Mouse (Mus musculus) adrenal gland, postnatal 4 days (tissue): ENCODE measurements around the gene Cdk19. TPM values are rescaled to one million over a fixed set of nuclear protein-coding genes. Genes with fewer than 3 reads are reported as not detected.

Source experiments
- DNase-seq, 2 experiments: peaks; one replicate each; pipeline ENCODE4 v3.0.0; 2021 to 2022; ENCODE audit warnings: low spot score in 2 of 2, mixed read lengths in 2 of 2
- total RNA-seq, 2 experiments: library from RNA; stranded (reverse); gene quantifications; 2 replicates each; pipeline ENCODE4 v1.2.3; 2021

Cdk19 gene
- total RNA-seq, 2 experiments from 2014 or later, result 19.7 to 20.2 TPM

DNA sequence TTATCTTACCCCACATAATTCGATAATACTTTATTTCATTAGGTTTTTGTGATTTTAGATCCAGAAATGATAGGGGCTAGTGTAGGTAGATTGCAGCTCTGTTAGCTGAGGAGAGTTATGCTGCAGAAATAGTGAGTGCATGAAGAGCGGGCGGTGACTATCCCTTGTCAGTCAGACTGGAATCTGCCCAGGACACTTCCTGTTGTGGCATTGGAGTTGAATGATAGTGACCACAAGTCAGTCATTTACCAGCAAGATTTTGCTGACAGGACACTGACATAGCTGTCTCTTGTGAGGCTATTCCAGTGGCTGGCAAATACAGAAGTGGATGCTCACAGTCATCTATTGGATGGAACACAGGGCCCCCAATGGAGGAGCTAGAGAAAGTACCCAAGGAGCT, 97.8 kb downstream of the Cdk19 start:
- no peak for DNase-seq

DNA sequence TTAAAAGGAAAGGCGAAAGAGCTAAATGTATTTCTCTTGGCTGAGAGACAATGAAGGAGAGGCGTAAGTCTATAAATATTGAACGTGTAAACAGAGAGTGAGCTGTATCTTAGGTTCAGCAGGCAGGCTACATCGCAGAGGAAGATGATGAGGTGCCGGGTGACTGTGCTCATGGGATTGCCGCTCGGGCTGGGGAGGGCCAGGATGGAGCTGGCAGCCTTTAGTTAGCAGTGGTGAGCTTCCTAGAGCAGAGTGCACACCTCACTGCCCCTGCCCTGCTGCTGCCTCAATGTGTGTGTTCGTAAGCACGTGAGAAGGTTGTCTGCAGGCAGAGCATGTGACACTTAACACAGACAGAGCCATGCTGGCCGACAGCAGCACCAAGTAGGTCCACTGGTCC, 101.4 kb downstream of the Cdk19 start:
- DNase-seq, result no peak

DNA sequence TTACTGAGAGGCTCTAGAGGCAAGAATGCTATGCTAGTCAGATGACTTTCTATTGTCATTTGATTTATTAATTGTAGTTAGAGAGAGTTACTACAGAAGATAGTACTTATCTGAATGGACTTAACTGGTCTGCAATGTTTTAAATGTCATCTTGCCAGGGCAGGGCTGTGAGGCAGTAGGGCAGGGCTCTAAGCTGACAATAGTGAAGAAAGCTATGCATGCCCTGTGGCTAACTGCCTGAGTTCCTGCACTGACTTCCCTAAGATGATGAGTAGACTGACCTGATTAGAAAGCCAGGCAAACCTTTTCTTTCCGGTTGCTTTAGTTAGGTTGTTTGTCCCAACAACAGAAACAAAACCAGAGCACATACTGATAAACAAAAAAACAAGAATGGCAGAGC, 102.7 kb downstream of the Cdk19 start:
- DNase-seq, result no peak

DNA sequence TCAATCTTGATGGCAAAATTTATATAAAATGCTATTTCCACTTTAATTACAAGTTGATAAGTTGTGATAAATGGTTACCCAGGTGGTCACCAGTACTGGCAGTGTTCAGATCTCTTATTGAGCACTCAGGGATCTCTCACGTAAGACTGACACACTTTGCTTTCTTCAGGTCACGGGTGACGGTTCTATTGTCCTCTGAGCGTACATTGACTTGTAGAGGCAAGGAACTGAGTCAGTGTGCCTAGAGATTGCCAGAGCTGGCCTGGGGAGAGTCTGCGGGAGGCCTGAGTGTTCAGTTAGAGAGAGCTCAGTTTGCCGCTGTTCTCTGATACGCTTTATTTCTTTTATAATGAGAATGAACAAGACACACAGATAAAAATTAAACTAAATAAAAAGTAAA, 104.0 kb downstream of the Cdk19 start:
- DNase-seq, result no peak

DNA sequence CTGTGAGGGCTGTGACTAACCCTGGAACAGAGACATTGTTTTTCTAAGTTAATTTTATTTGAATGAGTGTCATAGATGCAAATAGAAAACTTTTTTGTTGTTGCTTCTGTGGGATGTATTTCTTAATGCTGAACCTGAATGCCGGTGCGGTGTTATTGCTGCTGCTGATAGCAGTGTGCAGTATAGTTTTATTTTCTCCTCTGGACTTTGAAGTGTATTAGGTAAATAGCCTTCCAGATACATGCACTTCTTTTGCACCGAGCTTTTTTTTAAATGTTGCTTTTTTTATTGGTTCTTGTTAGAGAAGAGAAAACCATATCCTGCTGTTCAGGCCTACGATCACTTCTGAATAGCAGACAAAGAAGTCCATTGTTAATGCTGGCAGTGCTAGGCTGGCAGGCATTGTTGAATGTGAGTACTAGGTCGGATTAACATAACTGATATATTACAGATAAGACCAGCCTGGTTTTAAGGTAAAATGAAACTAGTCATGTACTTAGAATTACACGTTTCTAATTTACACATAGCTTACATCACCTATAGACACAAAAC, 104.5 kb downstream of the Cdk19 start:
- DNase-seq, result no peak

DNA sequence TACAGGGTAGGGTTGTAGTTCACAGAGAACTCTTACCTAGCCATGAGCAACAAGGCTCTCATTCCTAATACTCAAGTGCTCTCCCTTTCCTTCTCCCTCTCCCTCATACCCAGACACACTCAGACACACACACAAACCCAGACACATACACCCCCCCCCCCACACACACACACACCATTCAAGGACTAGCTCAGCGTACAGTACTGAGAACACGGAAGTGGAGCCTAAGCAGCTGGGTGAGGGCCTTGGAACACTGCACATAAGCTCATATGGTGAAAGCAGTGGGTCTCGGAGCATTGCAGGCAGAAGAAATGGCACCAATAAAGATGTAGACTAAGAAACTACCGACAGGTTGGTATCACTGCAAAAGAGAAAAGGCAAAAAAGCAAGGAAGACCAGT, 105.2 kb downstream of the Cdk19 start:
- no peak for DNase-seq

DNA sequence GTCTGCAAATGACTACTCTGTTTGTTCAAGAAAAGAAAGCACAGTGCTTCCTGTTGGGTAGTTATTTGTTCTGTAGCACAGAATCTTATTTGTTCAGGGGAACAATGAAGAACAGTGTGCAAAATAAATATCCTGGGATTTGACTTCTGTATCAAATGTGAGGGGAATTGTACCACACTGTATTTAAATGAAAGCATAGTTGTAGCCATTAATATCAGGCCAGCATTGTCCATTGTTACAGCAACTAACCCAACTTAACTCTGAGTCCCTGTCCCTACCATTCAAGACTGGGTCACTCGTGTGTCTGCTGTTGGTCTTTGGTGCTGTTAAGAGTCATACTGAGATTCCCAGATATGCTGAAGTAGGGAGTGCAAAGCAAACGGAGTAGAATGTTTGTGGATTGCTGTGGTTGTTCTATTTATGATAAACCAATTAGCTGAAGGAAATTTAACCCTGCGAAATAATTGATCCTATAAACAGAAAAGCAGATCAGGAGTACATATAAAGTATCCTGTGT, 106.8 kb downstream of the Cdk19 start:
- DNase-seq, result no peak

DNA sequence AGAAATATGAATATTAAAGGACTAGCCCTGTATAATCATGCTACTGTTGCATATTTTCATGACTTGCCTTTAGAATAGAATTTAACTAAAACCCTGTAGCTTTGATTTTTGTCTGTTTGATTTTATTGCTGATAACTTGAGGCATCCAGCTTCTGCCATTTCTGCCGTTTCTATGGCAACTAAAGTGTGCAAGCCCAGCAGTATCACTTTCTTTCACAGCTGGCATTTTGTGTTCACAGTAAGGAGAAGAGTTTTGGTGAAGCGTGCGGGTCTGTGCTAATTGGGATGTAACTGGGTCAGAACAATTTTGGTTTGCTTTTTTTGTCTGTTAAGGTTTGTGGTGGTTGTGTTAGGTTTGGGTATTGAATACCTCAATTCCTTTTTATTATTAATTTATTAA, 107.3 kb downstream of the Cdk19 start:
- DNase-seq, result no peak

DNA sequence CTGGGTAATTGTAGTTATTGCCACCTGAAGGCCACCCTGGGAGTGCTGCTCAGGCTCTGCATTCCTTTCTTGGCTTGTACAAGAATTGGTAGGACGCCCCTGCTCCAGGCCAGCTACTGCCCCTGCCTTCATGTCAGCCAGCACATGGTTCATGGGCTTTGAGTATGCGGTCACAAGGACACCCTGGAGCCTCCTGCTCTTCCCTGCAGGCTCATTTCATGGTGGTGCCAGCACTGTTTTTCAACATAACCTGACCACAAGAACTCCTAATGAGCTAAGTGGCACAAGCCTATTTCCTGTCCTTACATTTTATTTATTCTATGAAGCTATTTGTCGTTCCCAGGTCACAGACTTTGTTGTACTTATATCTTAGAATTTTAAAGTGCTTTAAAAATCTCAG, 107.9 kb downstream of the Cdk19 start:
- no peak for DNase-seq

DNA sequence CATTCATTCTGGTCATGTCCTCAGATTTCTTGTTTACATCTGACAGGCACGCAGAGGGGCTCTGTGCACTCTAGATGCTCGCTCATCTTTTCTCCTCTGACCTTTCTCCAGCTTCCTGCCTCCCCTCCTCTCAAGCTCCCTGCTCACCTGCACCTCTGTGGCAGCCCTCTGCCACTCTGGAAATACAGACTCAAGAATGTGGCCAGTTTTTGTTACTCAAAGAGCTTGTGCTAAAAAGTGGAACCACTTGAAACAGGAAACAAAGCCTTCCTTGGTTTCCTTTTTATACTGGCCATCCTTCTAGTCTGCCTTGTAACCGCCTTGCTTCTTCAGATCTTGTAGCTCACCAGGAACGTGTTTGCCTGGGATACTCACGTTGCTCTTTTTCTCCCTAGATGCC, 108.6 kb downstream of the Cdk19 start:
- no peak for DNase-seq

DNA sequence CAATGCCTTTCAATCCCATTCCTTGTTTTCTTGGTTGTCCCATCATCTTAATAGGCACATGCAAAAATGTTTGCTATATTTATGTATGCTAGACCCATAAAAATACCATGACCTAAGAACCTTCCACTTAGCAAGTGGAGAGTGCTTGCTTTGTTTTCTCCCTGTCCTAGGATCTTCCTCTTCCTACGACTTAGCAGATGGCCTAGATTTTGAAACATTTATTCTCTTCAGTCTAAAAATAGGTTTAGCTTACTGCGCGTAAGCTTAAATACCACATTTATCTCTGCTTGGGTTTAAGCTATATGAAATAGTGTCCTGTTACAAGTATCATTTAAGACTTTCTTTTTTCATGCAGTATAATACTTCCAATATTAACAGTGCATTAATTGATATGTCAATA, 109.1 kb downstream of the Cdk19 start:
- no peak for DNase-seq

DNA sequence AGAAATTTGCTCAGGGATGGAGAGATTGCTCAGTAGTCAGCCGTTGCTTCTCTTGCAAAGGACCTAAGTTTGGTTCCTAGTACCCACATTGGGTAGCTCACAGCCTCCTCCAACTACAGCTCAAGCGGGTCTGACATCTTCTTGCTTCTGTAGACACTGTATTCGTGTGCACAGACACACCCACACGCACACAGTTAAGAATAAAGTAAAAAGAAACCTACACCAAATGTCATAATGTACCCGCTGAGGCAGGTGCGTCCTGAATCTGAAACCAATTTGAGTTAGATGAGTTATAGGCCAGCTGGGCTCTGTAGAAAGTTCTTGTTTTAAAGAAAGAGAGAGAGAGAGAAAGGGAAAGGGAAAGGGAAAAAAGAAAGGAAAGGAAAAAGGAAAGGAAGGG, 110.2 kb downstream of the Cdk19 start:
- no peak for DNase-seq

DNA sequence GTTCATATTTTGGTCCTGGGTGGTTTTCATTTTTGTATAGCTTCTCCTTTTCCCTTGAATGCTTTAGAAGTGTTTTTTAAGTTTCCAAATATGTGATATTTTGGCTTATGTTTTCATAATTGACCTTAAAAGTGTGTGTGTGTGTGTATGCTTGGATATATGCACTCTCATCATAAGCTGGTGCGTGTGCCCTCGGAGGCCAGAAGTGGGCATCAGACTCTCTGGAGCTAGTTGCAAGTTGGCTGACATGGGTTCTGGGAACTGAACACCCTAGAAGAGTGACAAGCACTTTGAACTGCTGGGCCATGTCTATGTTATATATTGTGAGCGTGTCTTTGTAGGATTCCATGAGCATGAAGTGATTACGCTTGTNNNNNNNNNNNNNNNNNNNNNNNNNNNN, 110.8 kb downstream of the Cdk19 start:
- no peak for DNase-seq

DNA sequence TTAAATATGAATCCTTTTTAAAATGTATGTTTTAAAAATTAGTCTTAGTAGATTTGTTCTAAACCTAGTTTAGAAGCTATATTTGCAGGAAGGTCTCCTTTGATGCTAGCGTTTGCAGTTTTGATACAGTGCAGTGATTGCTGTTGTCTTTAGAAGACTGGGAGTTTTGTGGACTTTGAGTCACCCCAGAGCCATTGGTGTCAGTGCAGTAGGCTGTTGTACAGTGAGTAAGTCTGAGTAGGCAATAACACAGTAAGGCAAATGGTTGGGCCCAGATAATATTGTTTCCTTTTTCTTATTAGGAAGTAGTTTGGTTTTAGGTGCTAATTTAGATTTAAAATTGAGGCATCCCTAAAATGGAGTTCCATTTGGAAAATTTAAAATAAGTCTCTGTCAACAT, 117.8 kb downstream of the Cdk19 start:
- DNase-seq, result no peak

DNA sequence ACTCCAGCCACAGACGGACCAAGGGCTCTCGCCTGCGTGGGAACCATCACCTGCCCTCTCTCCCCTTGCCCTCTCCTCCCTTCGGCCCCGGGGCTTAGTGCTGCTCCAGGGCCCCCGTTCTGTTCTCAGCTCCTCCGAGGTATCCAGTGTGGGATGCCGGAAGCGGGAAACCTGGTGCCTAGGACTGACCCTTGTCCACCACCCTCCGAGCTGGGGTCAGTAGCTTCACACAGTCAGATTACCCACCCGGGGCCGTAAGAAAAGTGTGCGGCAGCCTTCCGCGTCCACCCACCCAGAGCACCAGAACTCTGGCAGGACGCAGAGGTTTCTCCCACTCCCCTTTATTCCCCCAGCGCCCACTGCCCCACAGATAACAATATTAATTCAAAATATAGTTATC, 119.8 kb downstream of the Cdk19 start:
- DNase-seq, result no peak

DNA sequence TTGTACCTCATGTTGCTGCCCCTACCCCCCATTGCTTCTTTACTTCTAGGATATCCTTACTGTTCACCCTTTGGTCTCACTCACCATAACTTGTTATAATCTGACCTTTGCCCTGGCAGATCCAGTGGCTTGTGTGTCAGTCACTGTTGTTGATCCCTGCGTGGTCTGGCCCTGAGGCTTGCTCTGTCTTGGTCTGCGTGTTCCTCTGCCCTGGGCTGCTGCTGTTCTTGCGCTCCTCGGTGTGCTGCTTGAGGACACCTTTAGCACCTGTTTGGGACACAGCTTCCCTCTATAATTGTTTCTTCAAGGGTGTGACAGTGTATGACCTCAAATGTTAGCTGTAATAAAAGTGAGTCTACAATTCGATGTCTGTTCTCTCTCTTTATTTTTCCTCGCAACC, 122.0 kb downstream of the Cdk19 start:
- no peak for DNase-seq

DNA sequence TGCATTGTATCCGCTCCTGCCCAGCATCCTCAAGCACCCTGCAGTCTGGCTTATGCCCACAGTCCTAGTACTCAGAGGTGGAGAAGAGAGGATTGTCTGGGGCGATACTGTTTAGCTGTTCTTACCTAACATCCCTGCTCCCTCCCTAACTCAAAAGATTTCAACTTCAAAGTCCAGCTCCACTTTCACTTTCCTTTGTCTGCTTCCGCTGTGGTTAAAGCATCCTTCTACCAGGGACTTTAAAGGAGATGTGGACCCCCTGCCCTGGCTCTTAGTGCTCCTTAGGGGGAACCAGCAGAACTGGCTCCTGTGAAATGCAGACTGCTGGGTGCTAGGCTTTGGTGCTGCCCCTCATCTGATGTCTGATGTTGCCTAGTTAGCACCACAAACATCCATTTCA, 122.9 kb downstream of the Cdk19 start:
- DNase-seq, result no peak

DNA sequence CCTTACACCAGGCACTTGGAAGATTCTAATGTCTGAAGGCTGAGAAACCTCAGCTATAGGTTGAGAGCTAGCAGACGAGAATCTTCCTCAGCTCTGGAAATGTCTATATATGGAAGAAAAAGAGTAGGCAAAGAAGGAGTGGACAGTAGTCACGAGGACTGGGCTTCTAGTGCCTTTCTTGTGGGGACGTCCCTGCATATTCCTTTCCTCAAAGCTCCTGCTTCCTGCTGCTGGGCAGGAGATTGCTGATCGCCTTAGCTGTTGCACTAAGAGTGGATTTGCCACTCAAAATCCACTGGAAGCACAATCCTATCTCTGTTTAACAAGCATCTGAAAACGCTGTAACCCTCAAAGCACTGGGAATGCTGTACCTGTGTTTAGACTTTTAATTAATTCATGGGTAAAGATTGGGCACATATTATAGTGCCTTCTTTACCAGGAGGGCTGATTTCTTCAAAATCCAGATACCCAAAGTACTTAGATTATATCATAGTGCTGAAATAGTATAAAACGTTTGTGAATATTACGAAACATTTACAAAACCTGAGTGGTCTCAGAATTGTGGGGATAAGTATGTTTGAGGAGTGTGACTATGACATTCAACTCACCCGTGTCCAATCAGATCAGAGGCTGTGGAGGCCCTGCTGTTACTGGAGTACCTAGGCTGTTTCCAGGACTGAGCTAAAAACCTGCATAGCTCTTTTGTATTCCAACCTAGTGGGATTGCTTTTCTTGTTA, 128.0 kb downstream of the Cdk19 start:
- no peak for DNase-seq

DNA sequence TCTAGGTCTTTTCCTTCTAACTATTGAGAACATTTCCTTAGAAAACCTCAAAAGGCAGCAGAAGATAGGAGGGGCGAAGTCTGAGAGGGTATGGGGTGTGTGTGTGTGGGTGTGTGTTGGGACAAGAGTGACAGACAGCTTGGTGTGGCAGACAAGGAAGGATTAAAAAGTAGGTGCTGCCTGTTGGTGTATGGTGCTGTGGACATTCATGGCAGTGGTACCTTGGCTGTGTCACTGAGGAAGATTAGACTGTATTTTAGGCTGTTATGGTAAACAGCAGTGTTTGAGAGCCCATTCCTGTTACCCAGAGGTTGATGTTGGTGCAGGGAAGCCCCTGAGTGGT, 128.5 kb downstream of the Cdk19 start:
- DNase-seq, result no peak

DNA sequence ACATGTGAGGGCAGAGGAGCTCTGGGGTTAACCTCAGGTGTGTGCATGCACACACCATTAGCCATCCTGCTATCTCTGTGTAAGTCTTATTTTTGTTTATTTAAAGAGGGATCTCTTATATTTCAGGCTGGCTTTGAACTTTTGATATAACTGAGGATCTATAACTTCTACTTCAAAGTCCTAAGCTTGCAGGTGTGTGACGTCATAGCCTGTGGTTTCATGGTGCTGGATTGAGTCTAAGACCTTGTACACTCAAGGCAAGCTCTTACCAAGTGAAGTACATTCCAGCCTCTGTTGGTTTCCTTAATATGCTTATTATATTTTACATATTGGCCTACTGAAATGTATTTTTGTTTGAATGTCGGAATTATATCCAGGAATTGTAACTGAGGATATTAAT, 129.8 kb downstream of the Cdk19 start:
- DNase-seq, result no peak

DNA sequence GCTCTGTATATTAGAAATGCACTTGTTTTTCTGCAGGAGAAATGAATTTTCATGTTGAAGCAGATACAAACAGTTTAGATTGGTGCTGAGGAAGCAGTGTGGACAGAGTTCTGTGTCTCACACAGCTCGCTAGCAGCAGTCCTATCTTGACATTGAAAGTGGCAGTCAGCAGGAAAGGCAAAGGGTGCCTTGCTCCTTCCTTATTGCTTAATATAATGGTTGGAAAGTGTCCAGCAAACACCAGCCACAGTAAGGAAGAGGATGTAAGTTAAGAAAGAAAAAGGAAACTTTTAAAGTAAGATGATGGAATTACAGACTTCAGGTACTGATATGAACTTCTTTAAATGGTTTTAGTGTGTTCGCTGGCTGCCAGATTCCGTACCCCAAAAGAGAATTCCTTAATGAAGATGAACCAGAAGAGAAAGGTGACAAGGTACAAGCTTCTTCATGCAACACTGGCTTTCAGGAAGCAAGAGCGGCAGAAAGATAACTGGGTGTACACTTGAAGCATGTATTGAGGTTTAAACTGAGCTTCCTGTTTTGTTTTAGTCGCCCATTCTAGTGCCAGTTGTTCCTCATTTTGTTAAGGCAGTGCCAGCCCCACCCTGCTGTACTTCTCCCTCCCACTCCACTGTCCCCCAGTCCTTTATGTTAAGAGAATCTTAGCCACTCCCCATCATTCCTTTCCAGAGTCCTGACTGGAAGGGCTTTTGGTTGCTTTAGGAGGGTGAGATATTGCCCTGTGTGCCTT, 137.3 kb downstream of the Cdk19 start:
- no peak for DNase-seq

DNA sequence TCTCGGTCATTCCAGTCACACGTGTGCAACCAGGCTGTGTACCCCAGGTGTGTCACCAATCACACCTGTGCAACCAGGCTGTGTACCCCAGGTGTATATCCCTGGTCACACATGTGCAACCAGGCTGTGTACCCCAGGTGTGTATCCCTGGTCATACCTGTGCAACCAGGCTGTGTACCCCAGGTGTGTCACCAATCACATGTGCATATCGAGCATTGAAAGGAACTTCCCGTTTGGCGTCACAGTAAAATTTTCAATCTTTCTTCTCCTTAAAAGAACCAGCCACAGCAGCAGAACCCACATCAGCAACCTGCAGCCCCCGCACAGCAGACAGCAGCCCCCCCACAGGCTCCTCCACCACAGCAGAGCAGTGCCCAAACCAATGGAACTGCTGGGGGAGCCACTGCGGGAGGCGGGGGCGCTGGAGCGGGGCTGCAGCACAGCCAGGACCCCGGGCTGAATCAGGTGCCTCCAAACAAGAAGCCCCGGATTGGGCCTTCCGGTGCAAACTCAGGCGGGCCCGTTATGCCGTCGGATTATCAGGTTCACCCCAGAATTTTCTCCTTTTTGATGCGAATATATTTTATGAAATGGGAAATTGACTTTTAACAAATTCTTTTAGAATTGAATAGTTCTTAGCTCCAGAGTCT, 138.2 kb downstream of the Cdk19 start:
- no peak for DNase-seq
